Mouse (Mus musculus): ENCODE measurements at regions not wholly inside any gene's neighbourhood (a gene's known extent, or its start where the extent isn't known, plus 50 kb on each side); places are given as distances from the start of the nearest gene placed in this dataset.

- H3K9me3 ChIP-seq (replicated peaks; ENCODE audit: control insufficient read depth, low read length, poor library complexity, severe bottlenecking): no peaks in the 10 kb centered on the region
- no peaks in the 10 kb centered on the region for H3K27me3 ChIP-seq (ENCODE audit: control insufficient read depth, insufficient read depth, low read depth, low read length)
- no peak overlapping the region for H3K9ac ChIP-seq (ENCODE audit: low read depth, low read length)
- H3K4me2 ChIP-seq (ENCODE audit: low read length): no peak overlapping the region
- no peak overlapping the region for H3K27ac ChIP-seq (ENCODE audit: low read length)
- peak; percentile 68; the same call in 1 of the 2 replicates for ATAC-seq
- no peak overlapping the region for H3K4me3 ChIP-seq (ENCODE audit: low read depth, low read length)
- WGBS: 54% methylated on average over 1 of the region's 1 CpGs
- H3K36me3 ChIP-seq (ENCODE audit: control insufficient read depth, insufficient read depth, low read length): no peaks in the 10 kb centered on the region
- no peaks in the 10 kb centered on the region for H3K4me1 ChIP-seq (ENCODE audit: control insufficient read depth, insufficient read depth, low read length)
Observed at GRCm38 (mm10) chr2:149573773-149574172, 168.9 kb downstream of the Cst10 start.

GRCm38 (mm10) chr2:149602581-149602980 lies 197.7 kb downstream of the Cst10 start:
- 78% methylated on average over 2 of the region's 2 CpGs for WGBS
- H3K4me3 ChIP-seq (ENCODE audit: low read depth, low read length): no peak overlapping the region
- no peaks in the 10 kb centered on the region for H3K36me3 ChIP-seq (ENCODE audit: control insufficient read depth, insufficient read depth, low read length)
- no peaks in the 10 kb centered on the region for H3K4me1 ChIP-seq (ENCODE audit: control insufficient read depth, insufficient read depth, low read length)
- no peak for ATAC-seq
- no peak overlapping the region for H3K9ac ChIP-seq (ENCODE audit: low read depth, low read length)
- no peak overlapping the region for H3K27ac ChIP-seq (ENCODE audit: low read length)
- H3K27me3 ChIP-seq (ENCODE audit: control insufficient read depth, insufficient read depth, low read depth, low read length): no peaks in the 10 kb centered on the region
- no peak overlapping the region for H3K4me2 ChIP-seq (ENCODE audit: low read length)
- no peaks in the 10 kb centered on the region for H3K9me3 ChIP-seq (replicated peaks; ENCODE audit: control insufficient read depth, low read length, poor library complexity, severe bottlenecking)

- no peaks in the 10 kb centered on the region for H3K4me1 ChIP-seq (ENCODE audit: control insufficient read depth, insufficient read depth, low read length)
- no peaks in the 10 kb centered on the region for H3K27me3 ChIP-seq (ENCODE audit: control insufficient read depth, insufficient read depth, low read depth, low read length)
- WGBS: 91% methylated on average over 3 of the region's 3 CpGs
- no peak overlapping the region for H3K4me2 ChIP-seq (ENCODE audit: low read length)
- ATAC-seq: no peak
- H3K9ac ChIP-seq (ENCODE audit: low read depth, low read length): no peak overlapping the region
- no peak overlapping the region for H3K27ac ChIP-seq (ENCODE audit: low read length)
- H3K9me3 ChIP-seq (replicated peaks; ENCODE audit: control insufficient read depth, low read length, poor library complexity, severe bottlenecking): no peaks in the 10 kb centered on the region
- no peak overlapping the region for H3K4me3 ChIP-seq (ENCODE audit: low read depth, low read length)
- no peaks in the 10 kb centered on the region for H3K36me3 ChIP-seq (ENCODE audit: control insufficient read depth, insufficient read depth, low read length)
Observed at GRCm38 (mm10) chr2:149613381-149613780, 208.5 kb downstream of the Cst10 start.

- Histone ChIP-seq H3K27ac (ENCODE audit: low read length) (no peak overlapping the region), H3K9ac (ENCODE audit: low read depth, low read length) (no peak overlapping the region)
Observed at GRCm38 (mm10) chr2:149614078-149614939, 209.5 kb downstream of the Cst10 start.

GRCm38 (mm10) chr2:149625626-149626025 lies 203.4 kb upstream of the Syndig1 start:
- Histone ChIP-seq H3K27me3 (ENCODE audit: control insufficient read depth, insufficient read depth, low read depth, low read length) (no peaks in the 10 kb centered on the region), H3K4me3 (ENCODE audit: low read depth, low read length) (no peak overlapping the region), H3K36me3 (ENCODE audit: control insufficient read depth, insufficient read depth, low read length) (no peaks in the 10 kb centered on the region), H3K4me1 (ENCODE audit: control insufficient read depth, insufficient read depth, low read length) (no peaks in the 10 kb centered on the region), H3K9ac (ENCODE audit: low read depth, low read length) (no peak overlapping the region), H3K9me3 (replicated peaks; ENCODE audit: control insufficient read depth, low read length, poor library complexity, severe bottlenecking) (no peaks in the 10 kb centered on the region), H3K4me2 (ENCODE audit: low read length) (no peak overlapping the region), H3K27ac (ENCODE audit: low read length) (no peak overlapping the region)
- WGBS: 59% methylated on average over 1 of the region's 1 CpGs
- no peak for ATAC-seq

More at GRCm38 (mm10) chr2:149614078-149614939, 209.5 kb downstream of the Cst10 start:
- Histone ChIP-seq H3K27me3 (ENCODE audit: control insufficient read depth, insufficient read depth, low read depth, low read length) (no peaks in the 10 kb centered on the region), H3K4me2 (ENCODE audit: low read length) (no peak overlapping the region), H3K36me3 (ENCODE audit: control insufficient read depth, insufficient read depth, low read length) (no peaks in the 10 kb centered on the region), H3K4me1 (ENCODE audit: control insufficient read depth, insufficient read depth, low read length) (no peaks in the 10 kb centered on the region), H3K9me3 (replicated peaks; ENCODE audit: control insufficient read depth, low read length, poor library complexity, severe bottlenecking) (no peaks in the 10 kb centered on the region), H3K4me3 (ENCODE audit: low read depth, low read length) (no peak overlapping the region)
- WGBS: 72% methylated on average over 2 of the region's 2 CpGs
- ATAC-seq: no peak

- Histone ChIP-seq H3K4me3 (ENCODE audit: low read depth, low read length) (no peak overlapping the region), H3K4me2 (ENCODE audit: low read length) (no peak overlapping the region), H3K4me1 (ENCODE audit: control insufficient read depth, insufficient read depth, low read length) (no peaks in the 10 kb centered on the region), H3K27ac (ENCODE audit: low read length) (no peak overlapping the region), H3K36me3 (ENCODE audit: control insufficient read depth, insufficient read depth, low read length) (no peaks in the 10 kb centered on the region), H3K9me3 (replicated peaks; ENCODE audit: control insufficient read depth, low read length, poor library complexity, severe bottlenecking) (no peaks in the 10 kb centered on the region), H3K27me3 (ENCODE audit: control insufficient read depth, insufficient read depth, low read depth, low read length) (no peaks in the 10 kb centered on the region), H3K9ac (ENCODE audit: low read depth, low read length) (no peak overlapping the region)
- no peak for ATAC-seq
- WGBS: 85% methylated on average over 3 of the region's 3 CpGs
Observed at GRCm38 (mm10) chr2:149641207-149641606, 187.8 kb upstream of the Syndig1 start.

- Histone ChIP-seq H3K36me3 (ENCODE audit: control insufficient read depth, insufficient read depth, low read length) (no peaks in the 10 kb centered on the region), H3K4me3 (ENCODE audit: low read depth, low read length) (no peak overlapping the region), H3K4me2 (ENCODE audit: low read length) (no peak overlapping the region), H3K27me3 (ENCODE audit: control insufficient read depth, insufficient read depth, low read depth, low read length) (no peaks in the 10 kb centered on the region), H3K9ac (ENCODE audit: low read depth, low read length) (no peak overlapping the region), H3K4me1 (ENCODE audit: control insufficient read depth, insufficient read depth, low read length) (no peaks in the 10 kb centered on the region), H3K9me3 (replicated peaks; ENCODE audit: control insufficient read depth, low read length, poor library complexity, severe bottlenecking) (no peaks in the 10 kb centered on the region), H3K27ac (ENCODE audit: low read length) (no peak overlapping the region)
- WGBS: 43% methylated on average over 2 of the region's 2 CpGs
- no peak for ATAC-seq
Observed at GRCm38 (mm10) chr2:149651829-149652228, 177.2 kb upstream of the Syndig1 start.

GRCm38 (mm10) chr2:149661086-149661485 lies 167.9 kb upstream of the Syndig1 start:
- peak; percentile 58; the same call in 1 of the 2 replicates for ATAC-seq
- H3K27me3 ChIP-seq (ENCODE audit: control insufficient read depth, insufficient read depth, low read depth, low read length): no peaks in the 10 kb centered on the region
- no peak overlapping the region for H3K9ac ChIP-seq (ENCODE audit: low read depth, low read length)
- WGBS: 31% methylated on average over 5 of the region's 5 CpGs
- no peaks in the 10 kb centered on the region for H3K36me3 ChIP-seq (ENCODE audit: control insufficient read depth, insufficient read depth, low read length)
- no peak overlapping the region for H3K27ac ChIP-seq (ENCODE audit: low read length)
- H3K4me1 ChIP-seq (ENCODE audit: control insufficient read depth, insufficient read depth, low read length): peaks cover 2% of the 10 kb centered on the region; the same call in 1 of the 2 replicates
- H3K4me2 ChIP-seq (ENCODE audit: low read length): no peak overlapping the region
- H3K4me3 ChIP-seq (ENCODE audit: low read depth, low read length): no peak overlapping the region
- H3K9me3 ChIP-seq (replicated peaks; ENCODE audit: control insufficient read depth, low read length, poor library complexity, severe bottlenecking): no peaks in the 10 kb centered on the region

- Histone ChIP-seq H3K27ac (ENCODE audit: low read length) (no peak overlapping the region), H3K4me2 (ENCODE audit: low read length) (no peak overlapping the region), H3K27me3 (ENCODE audit: control insufficient read depth, insufficient read depth, low read depth, low read length) (no peaks in the 10 kb centered on the region), H3K36me3 (ENCODE audit: control insufficient read depth, insufficient read depth, low read length) (no peaks in the 10 kb centered on the region), H3K9me3 (replicated peaks; ENCODE audit: control insufficient read depth, low read length, poor library complexity, severe bottlenecking) (no peaks in the 10 kb centered on the region), H3K4me3 (ENCODE audit: low read depth, low read length) (no peak overlapping the region), H3K4me1 (ENCODE audit: control insufficient read depth, insufficient read depth, low read length) (peaks cover 2% of the 10 kb centered on the region; the same call in 1 of the 2 replicates), H3K9ac (ENCODE audit: low read depth, low read length) (no peak overlapping the region)
- ATAC-seq: no peak
Observed at GRCm38 (mm10) chr2:149664377-149664776, 164.6 kb upstream of the Syndig1 start.
